Comparison of ENCODE assay signal across 8 mouse cellular contexts in the genomic region with DNA sequence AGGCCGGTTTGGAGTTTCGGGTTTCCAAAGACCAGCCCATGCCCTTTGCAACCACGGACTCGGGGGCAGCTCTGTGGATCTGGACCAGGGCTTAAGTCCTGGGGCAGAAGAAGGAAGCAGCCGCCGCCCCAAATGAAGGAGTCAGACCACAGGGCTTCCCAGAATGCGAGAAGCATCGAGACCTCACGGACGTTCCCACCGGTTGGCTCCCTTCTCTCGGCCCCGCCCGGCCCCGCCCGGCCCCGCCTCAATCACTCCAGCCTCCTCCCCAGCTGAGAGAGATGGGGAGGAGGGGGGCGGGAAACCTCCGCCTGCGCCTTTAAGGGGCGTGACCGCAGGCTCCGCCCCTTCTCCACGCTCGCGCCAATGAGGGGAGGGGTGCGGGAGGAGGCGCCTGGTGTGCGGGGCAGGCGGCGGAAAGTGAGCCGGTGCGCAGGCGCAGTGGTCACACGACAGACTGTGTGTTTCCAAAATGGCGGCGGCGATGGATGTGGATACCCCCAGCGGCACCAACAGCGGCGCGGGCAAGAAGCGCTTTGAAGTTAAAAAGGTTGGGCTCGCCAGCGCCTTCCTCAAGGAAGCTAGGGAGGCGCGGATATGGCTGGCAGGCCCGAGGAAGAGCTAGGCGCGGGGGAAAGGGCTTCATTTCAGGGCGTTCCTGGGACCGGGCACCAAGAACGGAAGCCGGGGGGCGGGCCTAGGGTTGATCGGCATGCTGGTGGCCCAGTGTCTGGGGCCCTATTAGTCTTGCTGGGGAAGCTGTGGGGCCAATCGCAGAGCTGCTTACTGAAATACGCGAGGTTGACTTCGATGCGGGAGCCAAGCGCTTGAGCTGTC. TPM values are rescaled to one million over a fixed set of nuclear protein-coding genes. Genes with fewer than 3 reads are reported as not detected.
DNase-seq lines count a peak whose midpoint lies in the region; ATAC-seq and TF ChIP-seq lines count a peak whose summit lies in the region.

Gene Rbx1 (plus strand): TSS at position 396 of the 837 bp plus-strand sequence.

- peak within 1 kb of the TSS; percentile 88 for H3K4me3 ChIP-seq in C2C12 (ENCODE audit: insufficient read depth, poor library complexity, severe bottlenecking)
- H3K4me3 ChIP-seq in erythroblast, embryonic 14.5 days (replicated peaks): peak within 1 kb of the TSS; percentile 90
- peak within 1 kb of the TSS; percentile 90 for H3K4me3 ChIP-seq in heart, embryonic 12.5 days
- H3K4me3 ChIP-seq in kidney, postnatal 0 days (replicated peaks; ENCODE audit: low read depth, low read length): peak within 1 kb of the TSS; percentile 66
- H3K4me3 ChIP-seq in liver, embryonic 11.5 days (ENCODE audit: low read depth, low read length): peak within 1 kb of the TSS; percentile 69
- H3K4me3 ChIP-seq in stomach, embryonic 14.5 days (ENCODE audit: low read depth, low read length): peak within 1 kb of the TSS; percentile 58

- no peaks in the 10 kb centered on the region for H3K27me3 ChIP-seq in C2C12 (ENCODE audit: control insufficient read depth, insufficient read depth, insufficient read length)
- H3K27me3 ChIP-seq in erythroblast, embryonic 14.5 days (ENCODE audit: control insufficient read depth): no peaks in the 10 kb centered on the region
- no peaks in the 10 kb centered on the region for H3K27me3 ChIP-seq in heart, embryonic 12.5 days (replicated peaks)
- no peaks in the 10 kb centered on the region for H3K27me3 ChIP-seq in kidney, postnatal 0 days (ENCODE audit: insufficient read depth, low read length)
- no peaks in the 10 kb centered on the region for H3K27me3 ChIP-seq in liver, embryonic 11.5 days (replicated peaks; ENCODE audit: control insufficient read depth, insufficient read depth, low read length)
- H3K27me3 ChIP-seq in stomach, embryonic 14.5 days (ENCODE audit: control insufficient read depth, insufficient read depth, low read length): no peaks in the 10 kb centered on the region

- H3K9ac ChIP-seq in heart, embryonic 12.5 days: peak within 1 kb of the TSS; percentile 85
- peak within 1 kb of the TSS; percentile 80 for H3K9ac ChIP-seq in kidney, postnatal 0 days (ENCODE audit: low read depth, low read length)
- peak within 1 kb of the TSS; percentile 75 for H3K9ac ChIP-seq in liver, embryonic 11.5 days (ENCODE audit: low read depth, low read length)
- H3K9ac ChIP-seq in stomach, embryonic 14.5 days (replicated peaks; ENCODE audit: low read depth, low read length): peak within 1 kb of the TSS; percentile 67

- peak; percentile 99 for DNase-seq in brain, embryonic 14.5 days (ENCODE audit: low read depth)
- DNase-seq in kidney, postnatal 0 days (ENCODE audit: low spot score): peak; percentile 99
- peak; percentile 100 for DNase-seq in liver, embryonic 11.5 days (ENCODE audit: low spot score)
- peak; percentile 99 for DNase-seq in naive thymus-derived CD4-positive, alpha-beta T cell, adult 2 months (ENCODE audit: low read depth)

- H3K4me1 ChIP-seq in erythroblast, embryonic 14.5 days (ENCODE audit: control insufficient read depth): peaks cover 32% of the 10 kb centered on the region
- peaks cover 17% of the 10 kb centered on the region for H3K4me1 ChIP-seq in heart, embryonic 12.5 days (replicated peaks)
- H3K4me1 ChIP-seq in kidney, postnatal 0 days (replicated peaks; ENCODE audit: insufficient read depth, low read length): no peaks in the 10 kb centered on the region
- H3K4me1 ChIP-seq in liver, embryonic 11.5 days (replicated peaks; ENCODE audit: control insufficient read depth, insufficient read depth, low read length): peaks cover 7% of the 10 kb centered on the region
- H3K4me1 ChIP-seq in stomach, embryonic 14.5 days (ENCODE audit: control insufficient read depth, insufficient read depth, low read length): 0 out of 2 replicates have a peak, but pooled peaks cover 6% of the 10 kb centered on the region

- H3K79me2 ChIP-seq in C2C12 (ENCODE audit: control insufficient read depth, insufficient read depth): peaks cover 43% of the 10 kb centered on the region

- H3K27ac ChIP-seq in heart, embryonic 12.5 days (ENCODE audit: poor library complexity, severe bottlenecking): peak within 1 kb of the TSS; percentile 89
- peak within 1 kb of the TSS; percentile 91 for H3K27ac ChIP-seq in kidney, postnatal 0 days
- peak within 1 kb of the TSS; percentile 87 for H3K27ac ChIP-seq in liver, embryonic 11.5 days (ENCODE audit: low read depth, low read length)
- H3K27ac ChIP-seq in stomach, embryonic 14.5 days (ENCODE audit: low read length): peak within 1 kb of the TSS; percentile 82

- TF ChIP-seq POLR2A in brain, embryonic 14.5 days (IDR thresholded peaks at IDR 0.05; ENCODE audit: borderline replicate concordance, extremely low read depth, insufficient read depth, insufficient read length, poor library complexity, severe bottlenecking): peak; percentile 58; the same call in 1 of the 2 replicates

- peak within 1 kb of the TSS; percentile 88 for H3ac ChIP-seq in C2C12 (ENCODE audit: control insufficient read depth, insufficient read length, low read depth)

- peaks cover 26% of the 10 kb centered on the region for H3K36me3 ChIP-seq in C2C12 (ENCODE audit: control insufficient read depth, insufficient read depth)
- peaks cover 32% of the 10 kb centered on the region for H3K36me3 ChIP-seq in erythroblast, embryonic 14.5 days (ENCODE audit: control insufficient read depth)
- H3K36me3 ChIP-seq in heart, embryonic 12.5 days: peaks cover 34% of the 10 kb centered on the region
- 0 out of 2 replicates have a peak, but pooled peaks cover 8% of the 10 kb centered on the region for H3K36me3 ChIP-seq in kidney, postnatal 0 days (ENCODE audit: insufficient read depth, low read length)
- H3K36me3 ChIP-seq in liver, embryonic 11.5 days (ENCODE audit: control insufficient read depth, insufficient read depth, low read length): peaks cover 14% of the 10 kb centered on the region
- H3K36me3 ChIP-seq in stomach, embryonic 14.5 days (ENCODE audit: control insufficient read depth, insufficient read depth, low read length): peaks cover 19% of the 10 kb centered on the region

- WGBS in heart, embryonic 12.5 days: under 1% methylated on average over 61 of the region's 62 CpGs
- WGBS in kidney, postnatal 0 days: under 1% methylated on average over 62 of the region's 62 CpGs
- WGBS in liver, embryonic 11.5 days: under 1% methylated on average over 61 of the region's 62 CpGs
- under 1% methylated on average over 62 of the region's 62 CpGs for WGBS in stomach, embryonic 14.5 days

- H3K4me2 ChIP-seq in heart, embryonic 12.5 days: peak within 1 kb of the TSS; percentile 83
- H3K4me2 ChIP-seq in kidney, postnatal 0 days (ENCODE audit: low read length): peak within 1 kb of the TSS; percentile 74
- H3K4me2 ChIP-seq in liver, embryonic 11.5 days: peak within 1 kb of the TSS; percentile 89
- peak within 1 kb of the TSS; percentile 52 for H3K4me2 ChIP-seq in stomach, embryonic 14.5 days (replicated peaks; ENCODE audit: low read depth, low read length)

- TF ChIP-seq CTCF in C2C12 (IDR thresholded peaks at IDR 0.05; ENCODE audit: control insufficient read depth, insufficient read depth, insufficient read length): no peak
- no peak for TF ChIP-seq CTCF in brain, embryonic 14.5 days (IDR thresholded peaks at IDR 0.05; ENCODE audit: borderline replicate concordance, extremely low read depth, insufficient read depth, insufficient read length)
- TF ChIP-seq CTCF in kidney, postnatal 0 days (IDR thresholded peaks at IDR 0.05; ENCODE audit: low read depth): no peak

- peak; percentile 98 for ATAC-seq in heart, embryonic 12.5 days (ENCODE audit: insufficient number of reproducible peaks, low FRiP score)
- ATAC-seq in kidney, postnatal 0 days (replicated peaks; ENCODE audit: low FRiP score, low read depth): peak; percentile 98
- peak; percentile 97 for ATAC-seq in liver, embryonic 11.5 days (replicated peaks; ENCODE audit: low FRiP score)
- peak; percentile 98 for ATAC-seq in stomach, embryonic 14.5 days (ENCODE audit: insufficient number of reproducible peaks, insufficient read depth, low FRiP score, low read depth)

- peaks cover 13% of the 10 kb centered on the region for H3K9me3 ChIP-seq in erythroblast, embryonic 14.5 days (ENCODE audit: control insufficient read depth, low read length)
- H3K9me3 ChIP-seq in heart, embryonic 12.5 days (replicated peaks): peaks cover 12% of the 10 kb centered on the region
- H3K9me3 ChIP-seq in kidney, postnatal 0 days (replicated peaks; ENCODE audit: low read length): no peaks in the 10 kb centered on the region
- H3K9me3 ChIP-seq in liver, embryonic 11.5 days (ENCODE audit: control insufficient read depth, low read length): 0 out of 2 replicates have a peak, but pooled peaks cover 5% of the 10 kb centered on the region
- H3K9me3 ChIP-seq in stomach, embryonic 14.5 days (ENCODE audit: control insufficient read depth, low read depth, low read length): peaks cover 7% of the 10 kb centered on the region; the same call in 1 of the 2 replicates

- peaks cover 29% of the 10 kb centered on the region for H3K79me3 ChIP-seq in C2C12 (ENCODE audit: low read depth)

TF ChIP-seq in C2C12, 6 proteins besides CTCF, POLR2A, EP300 and RAD21:
- TF ChIP-seq USF1 (IDR thresholded peaks at IDR 0.05; ENCODE audit: low read depth) (peak; percentile 44), MAX (IDR thresholded peaks at IDR 0.05) (peak; percentile 66), CEBPB (IDR thresholded peaks at IDR 0.05; ENCODE audit: low read depth) (no peak)

RNA-seq across cellular contexts. Expression of gene Rbx1, which starts in this region (rescaled TPM):
- polyA plus RNA-seq in C2C12 (2012; fragmentation: generic; extraction: Trizol): 275 TPM
- polyA plus RNA-seq in brain, embryonic 14.5 days (2012; rRNA removed): 197 and 215 TPM in 2 replicates
- 2.0 and 2.4 TPM in 2 replicates for polyA plus RNA-seq in erythroblast, embryonic 14.5 days (2012)
- 383 and 424 TPM in 2 replicates for polyA plus RNA-seq in heart, embryonic 12.5 days (2016; fragmentation: Nextera tagmentation; extraction: Ambion mirVana)
- 517 and 563 TPM in 2 replicates for polyA plus RNA-seq in kidney, postnatal 0 days (2015; fragmentation: Nextera tagmentation; extraction: Ambion mirVana)
- polyA plus RNA-seq in liver, embryonic 11.5 days (2014; fragmentation: Nextera tagmentation; extraction: Ambion mirVana): 505 and 532 TPM in 2 replicates
- polyA plus RNA-seq in stomach, embryonic 14.5 days (2014; fragmentation: Nextera tagmentation; extraction: Ambion mirVana): 523 and 527 TPM in 2 replicates

Comparison
In these comparisons a context has a peak if more than half of its experiments do, and no peak if none do; other contexts are left out.
1. Peak in every context shown above with its lines: DNase-seq, ATAC-seq, H3K4me3 ChIP-seq and H3K27ac ChIP-seq.
2. RNA of gene Rbx1 (polyA plus RNA-seq): 517 to 563 TPM in kidney, postnatal 0 days, 505 to 532 TPM in liver, embryonic 11.5 days, 523 to 527 TPM in stomach, embryonic 14.5 days, 383 to 424 TPM in heart, embryonic 12.5 days, 275 TPM in C2C12 (single experiment) and 197 to 215 TPM in brain, embryonic 14.5 days; 2.0 to 2.4 TPM in erythroblast, embryonic 14.5 days; every median in the first group is over 10 times any median in the second.